Mouse (Mus musculus): ENCODE measurements around the gene Cd52. TPM values are rescaled to one million over a fixed set of nuclear protein-coding genes. Genes with fewer than 3 reads are reported as not detected.

The Cd52 gene
- polyA plus RNA-seq, 1 experiment: not detected

- TF ChIP-seq CTCF (IDR thresholded peaks at IDR 0.05; ENCODE audit: insufficient read depth, low read depth, low read length) (no peak), POLR2A (IDR thresholded peaks at IDR 0.05; ENCODE audit: insufficient read depth, low read depth, low read length) (no peak)
- Histone ChIP-seq H3K27ac (ENCODE audit: insufficient read depth, low read depth, low read length) (peak overlapping the region; percentile 58), H3K4me1 (ENCODE audit: control insufficient read depth, insufficient read depth, low read length) (peaks cover 66% of the 10 kb centered on the region), H3K4me3 (ENCODE audit: insufficient read depth, low read depth, low read length) (peak overlapping the region; percentile 86)
- 49% methylated on average over 8 of the region's 8 CpGs for WGBS
Measured at GRCm38 (mm10) chr4:134127793-134128192, 32.9 kb upstream of the Cd52 start.

DNA sequence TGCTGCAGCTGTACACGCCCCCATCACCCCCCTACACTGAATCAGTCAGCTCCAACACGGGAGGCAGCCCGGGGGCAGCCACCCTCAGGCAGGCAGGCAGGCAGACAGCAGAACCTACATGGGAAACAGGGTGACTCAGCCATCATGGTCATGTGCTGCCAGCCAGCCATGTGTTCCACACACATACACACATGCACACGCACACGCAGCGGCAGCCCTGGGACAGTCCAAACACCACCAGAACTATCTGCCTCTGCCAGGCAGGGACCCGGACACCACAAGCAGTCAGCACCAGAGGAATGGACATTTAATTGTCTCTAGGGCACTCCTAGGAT is 32.2 kb upstream of the Cd52 start:
- peaks cover 60% of the 10 kb centered on the region for H3K4me1 ChIP-seq (ENCODE audit: control insufficient read depth, insufficient read depth, low read length)
- no peak for TF ChIP-seq POLR2A (IDR thresholded peaks at IDR 0.05; ENCODE audit: insufficient read depth, low read depth, low read length)
- TF ChIP-seq CTCF (IDR thresholded peaks at IDR 0.05; ENCODE audit: insufficient read depth, low read depth, low read length): no peak
- H3K27ac ChIP-seq (ENCODE audit: insufficient read depth, low read depth, low read length): peak overlapping the region; percentile 58
- 38% methylated on average over 7 of the region's 7 CpGs for WGBS
- peak overlapping the region; percentile 86 for H3K4me3 ChIP-seq (ENCODE audit: insufficient read depth, low read depth, low read length)

DNA sequence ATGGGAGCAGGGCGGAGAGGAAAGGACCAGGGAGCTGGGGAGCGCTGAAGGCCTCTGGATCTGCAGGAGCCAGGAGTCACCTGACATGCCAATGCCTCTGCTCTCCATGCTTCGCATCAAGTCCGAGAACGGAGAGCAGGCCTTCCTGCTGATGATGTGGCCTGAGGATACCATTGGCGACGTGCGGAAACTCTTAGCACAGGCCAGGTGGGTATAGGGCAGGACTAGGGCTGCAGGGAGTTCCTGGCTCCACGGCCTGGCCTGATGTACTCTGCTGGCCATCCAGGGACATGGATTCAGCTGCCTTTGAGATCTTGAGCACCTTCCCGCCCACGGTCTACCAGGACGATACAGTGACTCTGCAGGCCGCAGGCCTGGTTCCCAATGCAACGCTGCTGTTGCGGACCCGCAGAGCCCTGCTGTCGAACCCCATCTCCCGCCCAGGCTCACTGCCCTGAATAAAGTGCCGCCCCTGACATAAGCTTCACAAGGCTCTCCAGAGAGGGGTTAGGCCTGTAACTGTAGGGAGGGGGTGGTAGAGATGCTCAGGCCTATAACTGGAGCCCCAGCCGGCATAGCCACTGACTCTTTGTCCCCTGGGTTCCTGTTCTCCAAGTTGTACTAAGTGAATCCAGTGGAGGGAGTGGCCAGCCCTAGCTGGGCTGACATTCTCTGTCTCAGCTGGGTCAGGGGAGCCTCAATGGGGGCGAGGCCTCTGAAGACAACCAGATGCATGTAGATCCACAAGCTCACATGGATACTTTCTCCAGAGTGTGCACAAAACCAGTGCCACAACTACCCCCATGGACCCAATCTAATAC is 31.6 kb upstream of the Cd52 start:
- Histone ChIP-seq H3K4me3 (ENCODE audit: insufficient read depth, low read depth, low read length) (no peak overlapping the region), H3K27ac (ENCODE audit: insufficient read depth, low read depth, low read length) (peak overlapping the region; percentile 52), H3K4me1 (ENCODE audit: control insufficient read depth, insufficient read depth, low read length) (peaks cover 59% of the 10 kb centered on the region)
- 82% methylated on average over 21 of the region's 21 CpGs for WGBS
- TF ChIP-seq POLR2A (IDR thresholded peaks at IDR 0.05; ENCODE audit: insufficient read depth, low read depth, low read length) (no peak), CTCF (IDR thresholded peaks at IDR 0.05; ENCODE audit: insufficient read depth, low read depth, low read length) (no peak)

GRCm38 (mm10) chr4:134125383-134126060 is 30.6 kb upstream of the Cd52 start:
- Histone ChIP-seq H3K4me1 (ENCODE audit: control insufficient read depth, insufficient read depth, low read length) (peaks cover 59% of the 10 kb centered on the region), H3K27ac (ENCODE audit: insufficient read depth, low read depth, low read length) (peak overlapping the region; percentile 81; the same call in 1 of the 2 replicates), H3K4me3 (ENCODE audit: insufficient read depth, low read depth, low read length) (no peak overlapping the region)
- TF ChIP-seq CTCF (IDR thresholded peaks at IDR 0.05; ENCODE audit: insufficient read depth, low read depth, low read length): no peak
- TF ChIP-seq POLR2A (IDR thresholded peaks at IDR 0.05; ENCODE audit: insufficient read depth, low read depth, low read length): no peak
- WGBS: 88% methylated on average over 15 of the region's 15 CpGs

DNA sequence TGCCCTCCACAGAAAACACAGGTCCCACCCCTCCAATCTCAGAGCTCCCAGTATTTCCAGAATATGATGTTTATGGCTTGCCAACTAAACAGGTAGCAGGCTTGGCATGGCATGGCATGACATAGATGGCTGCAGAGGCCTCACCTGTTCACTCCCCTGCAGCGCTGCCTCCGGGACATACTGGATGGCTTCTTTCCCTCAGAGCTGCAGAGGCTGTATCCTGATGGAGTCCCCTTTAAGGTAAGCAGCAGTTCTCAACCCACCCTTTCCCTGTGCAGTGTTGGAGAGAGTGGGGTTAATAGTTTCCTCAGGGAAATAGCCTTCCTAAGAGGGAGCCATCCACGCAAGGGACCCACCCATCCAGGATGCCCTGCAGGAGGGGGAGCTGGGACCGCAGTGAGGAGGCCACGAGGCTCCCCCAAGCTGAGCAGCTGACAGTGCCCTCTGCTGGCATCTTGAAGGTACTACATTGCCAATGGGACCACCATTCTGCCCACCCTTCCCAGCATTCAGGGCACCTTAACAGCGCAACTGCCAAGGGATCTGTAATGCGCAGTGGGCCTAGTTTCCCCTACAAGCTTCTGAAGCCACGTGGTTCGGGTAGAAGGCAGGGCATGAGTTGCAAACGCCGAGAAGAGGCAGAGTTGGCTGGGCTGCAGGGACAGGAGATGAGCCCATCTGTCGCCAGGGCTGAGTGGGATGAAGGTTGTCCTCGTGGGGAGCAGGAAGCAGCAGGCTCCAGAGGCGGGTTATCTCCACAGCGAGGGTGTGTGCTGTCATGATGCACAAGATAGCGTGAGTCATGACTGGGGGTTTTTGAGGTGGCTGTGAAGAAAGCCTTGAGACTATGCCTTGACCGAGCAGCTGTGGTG is 29.0 kb upstream of the Cd52 start:
- H3K27ac ChIP-seq (ENCODE audit: insufficient read depth, low read depth, low read length): peak overlapping the region; percentile 81
- 13% methylated on average over 17 of the region's 17 CpGs for WGBS
- TF ChIP-seq POLR2A (IDR thresholded peaks at IDR 0.05; ENCODE audit: insufficient read depth, low read depth, low read length) (no peak), CTCF (IDR thresholded peaks at IDR 0.05; ENCODE audit: insufficient read depth, low read depth, low read length) (peak; percentile 90)
- peaks cover 52% of the 10 kb centered on the region for H3K4me1 ChIP-seq (ENCODE audit: control insufficient read depth, insufficient read depth, low read length)
- 0 out of 2 replicates have a peak overlapping the region, but pooled peaks have one; percentile 6 for H3K4me3 ChIP-seq (ENCODE audit: insufficient read depth, low read depth, low read length)

GRCm38 (mm10) chr4:134123147-134123546 is 28.3 kb upstream of the Cd52 start:
- TF ChIP-seq POLR2A (IDR thresholded peaks at IDR 0.05; ENCODE audit: insufficient read depth, low read depth, low read length) (no peak), CTCF (IDR thresholded peaks at IDR 0.05; ENCODE audit: insufficient read depth, low read depth, low read length) (no peak)
- Histone ChIP-seq H3K4me1 (ENCODE audit: control insufficient read depth, insufficient read depth, low read length) (peaks cover 49% of the 10 kb centered on the region), H3K27ac (ENCODE audit: insufficient read depth, low read depth, low read length) (no peak overlapping the region), H3K4me3 (ENCODE audit: insufficient read depth, low read depth, low read length) (no peak overlapping the region)
- WGBS: 93% methylated on average over 6 of the region's 6 CpGs

GRCm38 (mm10) chr4:134122281-134122680 is 27.4 kb upstream of the Cd52 start:
- Histone ChIP-seq H3K4me1 (ENCODE audit: control insufficient read depth, insufficient read depth, low read length) (peaks cover 40% of the 10 kb centered on the region), H3K27ac (ENCODE audit: insufficient read depth, low read depth, low read length) (no peak overlapping the region), H3K4me3 (ENCODE audit: insufficient read depth, low read depth, low read length) (no peak overlapping the region)
- 62% methylated on average over 3 of the region's 3 CpGs for WGBS
- TF ChIP-seq POLR2A (IDR thresholded peaks at IDR 0.05; ENCODE audit: insufficient read depth, low read depth, low read length): no peak
- TF ChIP-seq CTCF (IDR thresholded peaks at IDR 0.05; ENCODE audit: insufficient read depth, low read depth, low read length): no peak

DNA sequence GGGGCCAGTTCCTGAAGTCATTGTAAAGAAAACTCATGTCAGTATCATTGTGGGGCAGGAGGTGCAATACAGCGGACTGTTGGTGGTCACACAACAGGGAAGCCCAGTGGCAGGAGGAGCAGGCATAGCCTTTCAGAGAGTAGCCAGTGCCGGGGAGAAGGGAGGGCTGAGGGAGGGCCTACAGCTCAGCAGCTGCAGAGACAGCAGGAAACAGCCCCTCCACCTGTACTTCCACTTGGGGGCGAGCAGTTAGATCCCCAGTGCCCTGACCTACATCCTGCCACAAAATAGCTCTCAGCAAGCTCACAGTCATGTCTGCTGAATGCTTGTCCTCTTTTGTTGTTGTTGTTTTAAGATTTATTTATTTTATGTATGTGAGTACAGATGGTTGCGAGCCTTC is 26.7 kb upstream of the Cd52 start:
- H3K4me3 ChIP-seq (ENCODE audit: insufficient read depth, low read depth, low read length): no peak overlapping the region
- H3K4me1 ChIP-seq (ENCODE audit: control insufficient read depth, insufficient read depth, low read length): peaks cover 33% of the 10 kb centered on the region
- TF ChIP-seq POLR2A (IDR thresholded peaks at IDR 0.05; ENCODE audit: insufficient read depth, low read depth, low read length): no peak
- no peak for TF ChIP-seq CTCF (IDR thresholded peaks at IDR 0.05; ENCODE audit: insufficient read depth, low read depth, low read length)
- WGBS: 63% methylated on average over 4 of the region's 4 CpGs
- no peak overlapping the region; the same call in 1 of the 2 replicates for H3K27ac ChIP-seq (ENCODE audit: insufficient read depth, low read depth, low read length)
